Mouse (Mus musculus) lung, embryonic 15.5 days (tissue): ENCODE measurements around the gene Rabep2. TPM values are rescaled to one million over a fixed set of nuclear protein-coding genes. Genes with fewer than 3 reads are reported as not detected.

Experiments used
- ATAC-seq: fragments of 200-750 bp; cut with Nextera tagmentation; 2 replicates; pipeline ENCODE4 v1.8.0; 2017; ENCODE audit warnings: moderate number of reproducible peaks, borderline replicate concordance; ENCODE audit not compliant: low FRiP score, low TSS enrichment; ENCODE audit errors: extremely low read depth
- H3K27ac ChIP-seq: fragments of 300-500 bp; sonication (generic); 2 replicates; pipeline ENCODE4 v1.5.1; 2015; ENCODE audit warnings: moderate library complexity, mild to moderate bottlenecking, inconsistent platforms
- H3K27me3 ChIP-seq: fragments of 300-500 bp; sonication (generic); 2 replicates; pipeline ENCODE4 v1.6.1; 2015; ENCODE audit warnings: inconsistent platforms
- H3K36me3 ChIP-seq: fragments of 300-500 bp; sonication (generic); 2 replicates; pipeline ENCODE4 v1.6.1; 2015; ENCODE audit warnings: inconsistent platforms
- H3K4me1 ChIP-seq: fragments of 300-500 bp; sonication (generic); 2 replicates; pipeline ENCODE4 v1.6.1; 2015; ENCODE audit warnings: inconsistent platforms
- H3K4me2 ChIP-seq: fragments of 300-500 bp; sonication (generic); 2 replicates; pipeline ENCODE4 v1.6.1; 2015; ENCODE audit warnings: inconsistent platforms, mild to moderate bottlenecking, moderate library complexity
- H3K4me3 ChIP-seq: fragments of 300-500 bp; sonication (generic); 2 replicates; pipeline ENCODE4 v1.5.1; 2015; ENCODE audit warnings: mild to moderate bottlenecking, inconsistent platforms
- H3K9ac ChIP-seq: fragments of 300-500 bp; sonication (generic); 2 replicates; pipeline ENCODE4 v1.6.1; 2015; ENCODE audit warnings: inconsistent platforms
- H3K9me3 ChIP-seq: fragments of 300-500 bp; sonication (generic); 2 replicates; pipeline ENCODE4 v1.6.1; 2016; ENCODE audit warnings: inconsistent platforms
- WGBS: fragments of 180-500 bp; shearing (Covaris S2); methylation state at CpG from one replicate; pipeline ENCODE4 v1.1.7; 2015; 5-methylcytosine and 5-hydroxymethylcytosine counted together
- polyA plus RNA-seq: library from polyadenylated mRNA; unstranded; fragments of >200 nt; fragmentation: Nextera tagmentation; extraction: Ambion mirVana; gene quantifications from 2 replicates; pipeline ENCODE4 v1.2.1, GENCODE M21; 2015

Rabep2 gene
- polyA plus RNA-seq, 1 experiment from 2014 or later = 37.6 TPM

DNA sequence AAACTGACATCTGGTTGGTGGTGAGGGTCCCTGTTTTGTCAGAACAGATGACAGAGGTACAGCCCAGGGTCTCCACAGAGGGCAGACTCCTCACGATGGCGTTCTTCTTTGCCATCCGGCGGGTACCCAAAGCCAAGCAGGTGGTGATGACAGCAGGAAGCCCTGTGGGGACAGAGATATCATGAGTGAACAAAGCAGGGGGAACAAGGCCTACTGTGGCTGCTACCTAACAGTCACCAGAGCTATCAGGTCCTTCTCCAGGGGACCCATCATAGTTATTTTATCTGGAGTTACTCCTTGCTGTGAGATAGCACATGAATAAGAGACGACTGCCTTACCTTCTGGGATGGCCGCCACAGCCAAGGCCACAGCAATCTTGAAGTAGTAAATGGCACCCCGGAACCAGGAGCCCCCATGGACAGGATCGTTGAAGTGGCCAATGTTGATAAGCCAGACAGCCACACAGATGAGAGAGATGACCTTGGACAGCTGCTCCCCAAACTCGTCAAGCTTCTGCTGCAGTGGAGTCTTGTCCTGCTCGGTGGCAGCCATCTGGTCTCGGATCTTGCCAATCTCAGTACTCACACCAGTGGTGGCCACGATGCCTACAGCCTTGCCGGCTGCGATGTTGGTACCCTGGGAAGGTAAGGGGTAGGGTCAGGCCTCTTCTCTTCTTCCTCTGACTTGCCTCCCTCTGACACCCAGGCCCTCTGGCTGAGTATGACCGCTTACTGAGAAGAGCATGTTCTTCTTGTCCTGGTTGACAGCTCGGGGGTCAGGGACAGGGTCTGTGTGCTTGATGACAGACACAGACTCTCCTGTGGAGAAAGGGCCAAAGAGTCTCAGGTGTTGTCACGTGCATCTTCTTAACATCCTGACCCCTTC, 28.1 kb downstream of the Rabep2 start:
- WGBS = 87% methylated on average over 17 of the region's 17 CpGs
- Histone ChIP-seq H3K27me3 (no peaks in the 10 kb centered on the region), H3K36me3 (no peaks in the 10 kb centered on the region), H3K4me1 (no peaks in the 10 kb centered on the region), H3K9me3 (no peaks in the 10 kb centered on the region), H3K4me3 (no peak overlapping the region), H3K4me2 (no peak overlapping the region), H3K9ac (no peak overlapping the region), H3K27ac (no peak overlapping the region)
- ATAC-seq = no peak

GRCm38 (mm10) chr7:126458225-126458624, 29.7 kb downstream of the Rabep2 start:
- Histone ChIP-seq H3K9ac (no peak overlapping the region), H3K27ac (no peak overlapping the region)
- 84% methylated on average over 5 of the region's 5 CpGs for WGBS

DNA sequence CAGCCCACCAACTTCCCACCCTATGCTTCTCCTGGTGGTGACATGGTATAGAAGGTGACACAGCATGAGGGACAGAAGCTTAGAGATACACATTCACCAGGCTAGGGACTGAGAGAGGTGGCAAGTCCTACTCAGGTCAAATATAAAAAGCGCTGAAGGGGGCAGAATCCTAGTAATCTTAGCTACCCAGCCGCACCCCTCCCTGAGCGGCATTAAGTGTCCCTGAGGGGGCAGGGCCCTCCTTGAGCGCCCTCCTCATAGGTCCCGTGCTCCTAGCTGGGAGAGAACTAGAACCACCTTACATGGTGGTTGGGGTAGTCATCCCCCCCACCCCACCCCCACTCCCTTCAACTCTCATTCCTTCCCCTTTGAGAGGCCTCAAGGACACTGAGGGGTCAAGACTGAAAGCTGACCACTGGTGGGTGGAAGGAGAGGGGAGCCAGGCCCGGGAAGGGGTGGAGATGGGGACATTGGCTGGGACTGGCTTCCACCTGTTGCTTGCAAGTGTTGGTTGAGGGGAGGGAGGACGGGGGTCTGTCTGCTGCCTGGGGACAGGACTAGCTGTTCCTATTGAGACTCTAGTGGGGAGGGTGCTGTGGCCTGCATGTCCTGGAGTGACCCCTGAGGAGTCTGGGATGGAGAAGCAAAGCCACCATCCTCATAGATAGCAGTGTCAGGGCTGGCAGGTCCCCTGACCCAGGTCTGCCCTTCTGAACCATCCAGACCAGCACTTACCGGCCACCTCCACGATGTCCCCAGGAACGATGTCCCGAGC, 30.5 kb downstream of the Rabep2 start:
- 65% methylated on average over 11 of the region's 11 CpGs for whole genome bisulfite sequencing
- no peaks in the 10 kb centered on the region for H3K9me3 ChIP-seq
- H3K4me1 ChIP-seq = no peaks in the 10 kb centered on the region; the same call in 1 of the 2 replicates
- H3K9ac ChIP-seq = no peak overlapping the region
- H3K36me3 ChIP-seq = no peaks in the 10 kb centered on the region
- no peak overlapping the region for H3K4me2 ChIP-seq
- H3K27me3 ChIP-seq = no peaks in the 10 kb centered on the region
- no peak for ATAC-seq
- no peak overlapping the region for H3K27ac ChIP-seq
- no peak overlapping the region for H3K4me3 ChIP-seq

More at GRCm38 (mm10) chr7:126458225-126458624, 29.7 kb downstream of the Rabep2 start:
- Histone ChIP-seq H3K9me3 (no peaks in the 10 kb centered on the region), H3K4me2 (no peak overlapping the region), H3K4me1 (no peaks in the 10 kb centered on the region), H3K27me3 (no peaks in the 10 kb centered on the region), H3K4me3 (no peak overlapping the region), H3K36me3 (no peaks in the 10 kb centered on the region)
- ATAC-seq = no peak

GRCm38 (mm10) chr7:126460623-126461399, 32.3 kb downstream of the Rabep2 start:
- peaks cover 12% of the 10 kb centered on the region for H3K4me1 ChIP-seq
- WGBS = 43% methylated on average over 10 of the region's 10 CpGs
- no peaks in the 10 kb centered on the region for H3K36me3 ChIP-seq
- no peak overlapping the region for H3K4me2 ChIP-seq
- H3K9me3 ChIP-seq = no peaks in the 10 kb centered on the region
- no peak overlapping the region for H3K9ac ChIP-seq
- no peaks in the 10 kb centered on the region for H3K27me3 ChIP-seq
- no peak overlapping the region for H3K4me3 ChIP-seq
- no peak overlapping the region for H3K27ac ChIP-seq
- no peak for ATAC-seq

- WGBS = 60% methylated on average over 3 of the region's 3 CpGs
- ATAC-seq = no peak
- Histone ChIP-seq H3K36me3 (peaks cover 4% of the 10 kb centered on the region; the same call in 1 of the 2 replicates), H3K4me3 (no peak overlapping the region), H3K4me2 (no peak overlapping the region), H3K27ac (no peak overlapping the region), H3K9ac (no peak overlapping the region), H3K9me3 (no peaks in the 10 kb centered on the region), H3K27me3 (no peaks in the 10 kb centered on the region), H3K4me1 (peaks cover 12% of the 10 kb centered on the region)
These were observed 33.1 kb downstream of the Rabep2 start for GRCm38 (mm10) chr7:126461626-126462025.

GRCm38 (mm10) chr7:126463004-126463403, 34.4 kb downstream of the Rabep2 start, which contains the start of gene Atp2a1:
Gene Atp2a1, minus strand, starts transcription at chr7:126463108.
- 42% methylated on average over 5 of the region's 5 CpGs for WGBS
- Histone ChIP-seq H3K4me3 (no peak within 1 kb of the TSS), H3K27ac (no peak within 1 kb of the TSS), H3K36me3 (peaks cover 18% of the 10 kb centered on the region), H3K9me3 (no peaks in the 10 kb centered on the region), H3K4me1 (peaks cover 12% of the 10 kb centered on the region), H3K27me3 (no peaks in the 10 kb centered on the region), H3K4me2 (no peak within 1 kb of the TSS), H3K9ac (no peak within 1 kb of the TSS)
- no peak for ATAC-seq

DNA sequence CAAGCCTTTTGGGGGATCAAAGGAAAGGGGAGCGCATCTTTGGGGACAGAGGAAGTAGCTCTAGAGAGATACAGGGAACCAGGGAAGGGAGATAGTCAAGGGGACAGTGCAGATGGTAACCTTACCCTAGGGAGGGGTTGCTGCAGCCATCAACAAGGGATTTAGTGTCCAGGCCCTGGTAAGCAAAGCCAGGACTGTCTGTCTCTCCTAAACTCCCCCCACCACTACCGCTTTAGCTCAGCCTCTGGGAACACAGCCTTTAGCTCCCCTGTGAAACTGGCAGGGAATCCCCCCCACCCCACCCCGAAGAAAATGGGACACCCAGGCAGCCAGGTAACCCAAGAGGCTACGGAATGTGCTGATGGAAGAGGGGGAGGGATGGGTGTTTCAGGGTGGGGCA, 35.0 kb downstream of the Rabep2 start:
- Histone ChIP-seq H3K27ac (no peak overlapping the region), H3K4me1 (peaks cover 12% of the 10 kb centered on the region), H3K4me2 (no peak overlapping the region), H3K36me3 (peaks cover 23% of the 10 kb centered on the region), H3K4me3 (no peak overlapping the region), H3K27me3 (no peaks in the 10 kb centered on the region), H3K9ac (no peak overlapping the region), H3K9me3 (no peaks in the 10 kb centered on the region)
- 59% methylated on average over 4 of the region's 4 CpGs for WGBS
- no peak for ATAC-seq

DNA sequence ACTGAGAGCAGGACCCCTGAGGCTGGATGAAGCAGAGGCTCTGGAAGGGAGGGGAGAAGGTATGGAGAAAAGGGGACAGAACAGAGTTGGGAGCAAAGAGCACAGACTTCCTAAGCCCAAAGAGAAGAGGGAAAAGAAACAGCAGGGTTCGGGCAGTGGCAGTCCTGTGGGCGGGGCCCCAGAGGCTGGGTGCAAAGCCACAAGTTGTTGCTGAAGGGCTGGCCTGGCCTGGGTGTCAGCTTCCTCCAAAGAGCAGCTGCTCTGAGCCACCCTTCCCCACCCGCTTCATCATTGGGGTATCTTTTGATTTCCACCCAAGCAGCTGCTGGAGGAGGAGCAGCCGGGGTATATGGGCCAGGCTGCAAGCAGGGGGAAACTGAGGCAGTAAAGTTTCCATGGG, 35.6 kb downstream of the Rabep2 start:
- Histone ChIP-seq H3K9me3 (no peaks in the 10 kb centered on the region), H3K4me1 (peaks cover 12% of the 10 kb centered on the region), H3K36me3 (peaks cover 29% of the 10 kb centered on the region), H3K27ac (no peak overlapping the region), H3K9ac (no peak overlapping the region), H3K4me3 (no peak overlapping the region), H3K4me2 (no peak overlapping the region), H3K27me3 (no peaks in the 10 kb centered on the region)
- WGBS = 48% methylated on average over 4 of the region's 4 CpGs
- no peak for ATAC-seq

DNA sequence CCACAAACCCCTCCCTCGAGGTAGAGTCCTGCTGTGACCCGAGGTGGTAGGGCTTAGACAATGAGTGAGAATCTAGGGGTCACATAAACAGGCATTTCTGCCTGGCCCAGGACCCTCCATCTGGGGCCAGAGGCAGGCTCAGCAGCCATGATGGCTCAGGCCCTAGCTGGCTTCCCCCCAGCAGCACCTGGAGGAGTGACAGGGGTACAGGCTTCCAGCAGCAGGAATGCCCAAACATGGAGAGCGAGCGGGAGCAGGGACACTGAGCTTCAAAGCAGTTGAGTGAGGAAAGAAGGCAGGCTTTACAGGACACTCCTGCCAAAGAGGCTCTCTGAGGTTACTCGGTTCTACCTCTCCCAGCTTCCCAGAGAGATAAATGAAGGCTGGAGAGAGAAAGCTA, 36.3 kb downstream of the Rabep2 start:
- no peaks in the 10 kb centered on the region for H3K27me3 ChIP-seq
- ATAC-seq = no peak
- H3K4me2 ChIP-seq = no peak overlapping the region
- no peaks in the 10 kb centered on the region for H3K9me3 ChIP-seq
- peaks cover 36% of the 10 kb centered on the region for H3K36me3 ChIP-seq
- no peak overlapping the region for H3K4me3 ChIP-seq
- whole genome bisulfite sequencing = 25% methylated on average over 5 of the region's 5 CpGs
- H3K9ac ChIP-seq = no peak overlapping the region
- H3K4me1 ChIP-seq = peaks cover 12% of the 10 kb centered on the region
- H3K27ac ChIP-seq = no peak overlapping the region

GRCm38 (mm10) chr7:126465246-126466030, 36.9 kb downstream of the Rabep2 start:
- WGBS = 27% methylated on average over 7 of the region's 7 CpGs

GRCm38 (mm10) chr7:126466116-126466515, 37.6 kb downstream of the Rabep2 start:
- Histone ChIP-seq H3K27me3 (no peaks in the 10 kb centered on the region), H3K4me1 (peaks cover 12% of the 10 kb centered on the region), H3K27ac (0 out of 2 replicates have a peak overlapping the region, but pooled peaks have one; percentile 3), H3K9me3 (no peaks in the 10 kb centered on the region), H3K4me3 (no peak overlapping the region), H3K4me2 (no peak overlapping the region), H3K9ac (no peak overlapping the region), H3K36me3 (peaks cover 48% of the 10 kb centered on the region)
- no peak for ATAC-seq
- 46% methylated on average over 9 of the region's 9 CpGs for WGBS

More at GRCm38 (mm10) chr7:126465246-126466030, 36.9 kb downstream of the Rabep2 start:
- H3K9ac ChIP-seq = no peak overlapping the region
- H3K27me3 ChIP-seq = no peaks in the 10 kb centered on the region
- H3K9me3 ChIP-seq = no peaks in the 10 kb centered on the region
- H3K4me1 ChIP-seq = peaks cover 12% of the 10 kb centered on the region
- H3K36me3 ChIP-seq = peaks cover 41% of the 10 kb centered on the region
- ATAC-seq = no peak
- no peak overlapping the region for H3K4me2 ChIP-seq
- no peak overlapping the region for H3K27ac ChIP-seq
- no peak overlapping the region for H3K4me3 ChIP-seq
